Mouse (Mus musculus) brain, embryonic 14.5 days (tissue): ENCODE measurements at regions not wholly inside any gene's neighbourhood (a gene's known extent, or its start where the extent isn't known, plus 50 kb on each side); places are given as distances from the start of the nearest gene placed in this dataset.

Experiments used
- CTCF ChIP-seq: fragments of 200-500 bp; IDR thresholded peaks from 2 replicates; pipeline ENCODE4 v1.5.1; 2012; ENCODE audit warnings: inconsistent platforms, mild to moderate bottlenecking, moderate library complexity, borderline replicate concordance; ENCODE audit not compliant: insufficient read depth, insufficient read length; ENCODE audit errors: extremely low read depth
- POLR2A ChIP-seq: fragments of 200-500 bp; IDR thresholded peaks from 2 replicates; pipeline ENCODE4 v1.6.1; 2012; ENCODE audit warnings: mild to moderate bottlenecking, inconsistent platforms, borderline replicate concordance; ENCODE audit not compliant: poor library complexity, insufficient read depth, insufficient read length, severe bottlenecking; ENCODE audit errors: extremely low read depth

GRCm38 (mm10) chr2:101470569-101471100 is 153.9 kb upstream of the Rag2 start:
- no peak for TF ChIP-seq CTCF
- no peak for TF ChIP-seq POLR2A
